In genomic region chr5:30012726-30013503, GRCm38 (mm10) we compare ENCODE assay signal across 8 mouse cellular contexts. TPM values are rescaled to one million over a fixed set of nuclear protein-coding genes. Genes with fewer than 3 reads are reported as not detected.
DNase-seq lines count a peak whose midpoint lies in the region; ATAC-seq and TF ChIP-seq lines count a peak whose summit lies in the region.

Gene Il6, plus strand, starts transcription at chr5:30013114.

- H3K4me1 ChIP-seq in liver, embryonic 12.5 days: peaks cover 7% of the 10 kb centered on the region; the same call in 1 of the 2 replicates
- H3K4me1 ChIP-seq in intestine, embryonic 15.5 days (replicated peaks): 0 out of 2 replicates have a peak, but pooled peaks cover 5% of the 10 kb centered on the region

- H3K9ac ChIP-seq in liver, embryonic 12.5 days: no peak within 1 kb of the TSS
- H3K9ac ChIP-seq in intestine, embryonic 15.5 days: no peak within 1 kb of the TSS

- no peak for ATAC-seq in liver, embryonic 12.5 days
- peak; percentile 58; the same call in 1 of the 2 replicates for ATAC-seq in intestine, embryonic 15.5 days

- intact Hi-C loops in gastrocnemius, adult 2 months (cut with DNase I): loop anchor here (5.0 kb wide), 1 partner anchor 191 kb away; no protein-coding TSS in a partner anchor
- intact Hi-C loops in left cerebral cortex, postnatal 14 days (cut with DNase I): loop anchor here (5.0 kb wide), 1 partner anchor 186 kb away; no protein-coding TSS in a partner anchor

- no peaks in the 10 kb centered on the region for H3K27me3 ChIP-seq in liver, embryonic 12.5 days (replicated peaks)
- no peaks in the 10 kb centered on the region for H3K27me3 ChIP-seq in intestine, embryonic 15.5 days (replicated peaks)

- 49% methylated on average over 16 of the region's 16 CpGs for WGBS in liver, embryonic 12.5 days (ENCODE audit: insufficient replicate concordance)
- 53% methylated on average over 16 of the region's 16 CpGs for WGBS in intestine, embryonic 15.5 days

- no peak within 1 kb of the TSS for H3K27ac ChIP-seq in liver, embryonic 12.5 days
- peak within 1 kb of the TSS; percentile 69 for H3K27ac ChIP-seq in gastrocnemius, adult 2 months
- H3K27ac ChIP-seq in intestine, embryonic 15.5 days: no peak within 1 kb of the TSS

- no peaks in the 10 kb centered on the region for H3K9me3 ChIP-seq in liver, embryonic 12.5 days (replicated peaks)
- H3K9me3 ChIP-seq in intestine, embryonic 15.5 days: no peaks in the 10 kb centered on the region

- no peaks in the 10 kb centered on the region for H3K36me3 ChIP-seq in liver, embryonic 12.5 days
- H3K36me3 ChIP-seq in intestine, embryonic 15.5 days: no peaks in the 10 kb centered on the region

- no peak within 1 kb of the TSS for H3K4me2 ChIP-seq in liver, embryonic 12.5 days
- H3K4me2 ChIP-seq in intestine, embryonic 15.5 days (replicated peaks): 0 out of 2 replicates have a peak within 1 kb of the TSS, but pooled peaks have one; percentile 6

- peak; percentile 64 for TF ChIP-seq CTCF in gastrocnemius, adult 2 months (IDR thresholded peaks at IDR 0.05)

- H3K4me3 ChIP-seq in liver, embryonic 12.5 days: no peak within 1 kb of the TSS
- peak within 1 kb of the TSS; percentile 53 for H3K4me3 ChIP-seq in gastrocnemius, adult 2 months
- no peak within 1 kb of the TSS for H3K4me3 ChIP-seq in intestine, embryonic 15.5 days (replicated peaks)

- DNase-seq in liver: peak; percentile 53
- DNase-seq in cerebellum, adult 11-12 months: peak; percentile 78
- DNase-seq in gastrocnemius, adult 2 months: peak; percentile 93
- DNase-seq in left cerebral cortex, postnatal 14 days (ENCODE audit: low spot score in 2 of 2): peak; percentile 91
- peak; percentile 7 to 13 for DNase-seq in natural killer cell, adult 2 months (ENCODE audit: low spot score in 2 of 2)
- peak; percentile 90 for DNase-seq in testis, postnatal 10 days (ENCODE audit: low spot score)

RNA-seq across cellular contexts. Expression of gene Il6, which starts in this region (rescaled TPM):
- 0.11 and 0.22 TPM in 2 replicates for polyA plus RNA-seq in liver, embryonic 12.5 days (2016; fragmentation: Nextera tagmentation; extraction: Ambion mirVana)
- not detected for total RNA-seq in gastrocnemius, adult 2 months (2021)
- polyA plus RNA-seq in intestine, embryonic 15.5 days (2015; fragmentation: Nextera tagmentation; extraction: Ambion mirVana): 0.40 TPM in 1 of 2 replicates, not detected in the other
- not detected for total RNA-seq in left cerebral cortex, postnatal 14 days (2021)

Comparison
In these comparisons a context has a peak if more than half of its experiments do, and no peak if none do; other contexts are left out.
1. Peak in DNase-seq, H3K4me3 ChIP-seq and H3K27ac ChIP-seq in gastrocnemius, adult 2 months; RNA of the gene not detected or under 1 TPM.
2. Peak in ATAC-seq and H3K4me2 ChIP-seq in intestine, embryonic 15.5 days; RNA of the gene not detected or under 1 TPM.
3. Peak in DNase-seq in left cerebral cortex, postnatal 14 days; RNA of the gene not detected or under 1 TPM.
4. DNase-seq: peak in every context shown above with its lines; median percentile 93 in gastrocnemius, adult 2 months; 91 in left cerebral cortex, postnatal 14 days; 90 in testis, postnatal 10 days; 78 in cerebellum, adult 11-12 months; 53 in liver; 10 in natural killer cell, adult 2 months.